Mouse (Mus musculus) embryonic fibroblast, embryonic 13.5 days (primary cell): ENCODE results near the gene Slc25a17.

ENCODE experiments used
- CTCF ChIP-seq: IDR thresholded peaks from 2 replicates; pipeline ENCODE4 v1.5.1; 2011; ENCODE audit warnings: mild to moderate bottlenecking, control low read depth, low read length, moderate library complexity, borderline replicate concordance; ENCODE audit not compliant: insufficient read depth
- POLR2A ChIP-seq: IDR thresholded peaks from 2 replicates; pipeline ENCODE4 v1.6.1; 2011; ENCODE audit warnings: low read depth, mild to moderate bottlenecking, control low read depth, low read length, moderate library complexity

- TF ChIP-seq CTCF (no peak), POLR2A (no peak)
Observed at GRCm38 (mm10) chr15:81306501-81306900, 54.1 kb downstream of the Slc25a17 start.
